Mouse (Mus musculus): ENCODE results near the gene Tmem206. TPM values are rescaled to one million over a fixed set of nuclear protein-coding genes. Genes with fewer than 3 reads are reported as not detected.

Tmem206 gene
- polyA plus RNA-seq, 1 experiment from 2014 or later = 54.0 TPM

GRCm38 (mm10) chr1:191356936-191357335 is 31.2 kb downstream of the Tmem206 start:
- no peaks in the 10 kb centered on the region for H3K9me3 ChIP-seq (ENCODE audit: control insufficient read depth, low read length)
- WGBS = 77% methylated on average over 1 of the region's 1 CpGs
- peaks cover 4% of the 10 kb centered on the region for H3K4me1 ChIP-seq (replicated peaks; ENCODE audit: control insufficient read depth, insufficient read depth, low read length)
- ATAC-seq = no peak
- peaks cover 13% of the 10 kb centered on the region for H3K36me3 ChIP-seq (ENCODE audit: control insufficient read depth, insufficient read depth)
- no peak overlapping the region for H3K27ac ChIP-seq (ENCODE audit: low read length)
- H3K4me3 ChIP-seq (replicated peaks; ENCODE audit: low read length) = no peak overlapping the region
- H3K9ac ChIP-seq (replicated peaks; ENCODE audit: low read depth, low read length) = no peak overlapping the region
- H3K27me3 ChIP-seq (replicated peaks; ENCODE audit: control insufficient read depth, insufficient read depth, low read length) = no peaks in the 10 kb centered on the region
- no peak overlapping the region for H3K4me2 ChIP-seq (ENCODE audit: low read length)

- no peak for ATAC-seq
- Histone ChIP-seq H3K27ac (ENCODE audit: low read length) (no peak overlapping the region), H3K27me3 (replicated peaks; ENCODE audit: control insufficient read depth, insufficient read depth, low read length) (no peaks in the 10 kb centered on the region), H3K4me3 (replicated peaks; ENCODE audit: low read length) (no peak overlapping the region), H3K36me3 (ENCODE audit: control insufficient read depth, insufficient read depth) (peaks cover 11% of the 10 kb centered on the region), H3K9me3 (ENCODE audit: control insufficient read depth, low read length) (no peaks in the 10 kb centered on the region), H3K4me2 (ENCODE audit: low read length) (no peak overlapping the region), H3K9ac (replicated peaks; ENCODE audit: low read depth, low read length) (no peak overlapping the region), H3K4me1 (replicated peaks; ENCODE audit: control insufficient read depth, insufficient read depth, low read length) (no peaks in the 10 kb centered on the region)
- WGBS = 89% methylated on average over 7 of the region's 7 CpGs
Observed at GRCm38 (mm10) chr1:191359478-191359877, 33.8 kb downstream of the Tmem206 start.

- peaks cover 7% of the 10 kb centered on the region; the same call in 1 of the 2 replicates for H3K36me3 ChIP-seq (ENCODE audit: control insufficient read depth, insufficient read depth)
- no peak overlapping the region for H3K9ac ChIP-seq (replicated peaks; ENCODE audit: low read depth, low read length)
- H3K4me2 ChIP-seq (ENCODE audit: low read length) = no peak overlapping the region
- H3K27me3 ChIP-seq (replicated peaks; ENCODE audit: control insufficient read depth, insufficient read depth, low read length) = no peaks in the 10 kb centered on the region
- 94% methylated on average over 6 of the region's 6 CpGs for WGBS
- no peak for ATAC-seq
- no peak overlapping the region for H3K4me3 ChIP-seq (replicated peaks; ENCODE audit: low read length)
- no peaks in the 10 kb centered on the region for H3K4me1 ChIP-seq (replicated peaks; ENCODE audit: control insufficient read depth, insufficient read depth, low read length)
- H3K27ac ChIP-seq (ENCODE audit: low read length) = no peak overlapping the region
- H3K9me3 ChIP-seq (ENCODE audit: control insufficient read depth, low read length) = no peaks in the 10 kb centered on the region
Observed at GRCm38 (mm10) chr1:191362412-191362811, 36.7 kb downstream of the Tmem206 start.

GRCm38 (mm10) chr1:191364477-191364876 is 38.8 kb downstream of the Tmem206 start:
- Histone ChIP-seq H3K4me3 (replicated peaks; ENCODE audit: low read length) (no peak overlapping the region), H3K4me2 (ENCODE audit: low read length) (no peak overlapping the region), H3K9ac (replicated peaks; ENCODE audit: low read depth, low read length) (no peak overlapping the region), H3K9me3 (ENCODE audit: control insufficient read depth, low read length) (no peaks in the 10 kb centered on the region), H3K36me3 (ENCODE audit: control insufficient read depth, insufficient read depth) (no peaks in the 10 kb centered on the region; the same call in 1 of the 2 replicates), H3K27ac (ENCODE audit: low read length) (no peak overlapping the region), H3K4me1 (replicated peaks; ENCODE audit: control insufficient read depth, insufficient read depth, low read length) (no peaks in the 10 kb centered on the region), H3K27me3 (replicated peaks; ENCODE audit: control insufficient read depth, insufficient read depth, low read length) (no peaks in the 10 kb centered on the region)
- no peak for ATAC-seq
- whole genome bisulfite sequencing = 72% methylated on average over 4 of the region's 4 CpGs

- ATAC-seq = no peak
- H3K4me1 ChIP-seq (replicated peaks; ENCODE audit: control insufficient read depth, insufficient read depth, low read length) = no peaks in the 10 kb centered on the region
- H3K4me3 ChIP-seq (replicated peaks; ENCODE audit: low read length) = no peak overlapping the region
- H3K9ac ChIP-seq (replicated peaks; ENCODE audit: low read depth, low read length) = no peak overlapping the region
- WGBS = 92% methylated on average over 4 of the region's 4 CpGs
- no peak overlapping the region for H3K27ac ChIP-seq (ENCODE audit: low read length)
- H3K4me2 ChIP-seq (ENCODE audit: low read length) = no peak overlapping the region
- no peaks in the 10 kb centered on the region for H3K9me3 ChIP-seq (ENCODE audit: control insufficient read depth, low read length)
- H3K27me3 ChIP-seq (replicated peaks; ENCODE audit: control insufficient read depth, insufficient read depth, low read length) = no peaks in the 10 kb centered on the region
- H3K36me3 ChIP-seq (ENCODE audit: control insufficient read depth, insufficient read depth) = no peaks in the 10 kb centered on the region
Observed at GRCm38 (mm10) chr1:191368193-191368592, 42.5 kb downstream of the Tmem206 start.

GRCm38 (mm10) chr1:191369140-191369539 is 43.4 kb downstream of the Tmem206 start:
- Histone ChIP-seq H3K27me3 (replicated peaks; ENCODE audit: control insufficient read depth, insufficient read depth, low read length) (no peaks in the 10 kb centered on the region), H3K27ac (ENCODE audit: low read length) (no peak overlapping the region), H3K9ac (replicated peaks; ENCODE audit: low read depth, low read length) (no peak overlapping the region), H3K4me3 (replicated peaks; ENCODE audit: low read length) (no peak overlapping the region), H3K9me3 (ENCODE audit: control insufficient read depth, low read length) (no peaks in the 10 kb centered on the region), H3K4me1 (replicated peaks; ENCODE audit: control insufficient read depth, insufficient read depth, low read length) (no peaks in the 10 kb centered on the region), H3K4me2 (ENCODE audit: low read length) (no peak overlapping the region), H3K36me3 (ENCODE audit: control insufficient read depth, insufficient read depth) (no peaks in the 10 kb centered on the region)
- no peak for ATAC-seq

- no peak overlapping the region for H3K4me3 ChIP-seq (replicated peaks; ENCODE audit: low read length)
- ATAC-seq = no peak
- H3K36me3 ChIP-seq (ENCODE audit: control insufficient read depth, insufficient read depth) = no peaks in the 10 kb centered on the region
- WGBS = 91% methylated on average over 10 of the region's 10 CpGs
- no peaks in the 10 kb centered on the region for H3K27me3 ChIP-seq (replicated peaks; ENCODE audit: control insufficient read depth, insufficient read depth, low read length)
- H3K4me2 ChIP-seq (ENCODE audit: low read length) = no peak overlapping the region
- H3K9ac ChIP-seq (replicated peaks; ENCODE audit: low read depth, low read length) = no peak overlapping the region
- no peaks in the 10 kb centered on the region for H3K9me3 ChIP-seq (ENCODE audit: control insufficient read depth, low read length)
- H3K27ac ChIP-seq (ENCODE audit: low read length) = no peak overlapping the region
- H3K4me1 ChIP-seq (replicated peaks; ENCODE audit: control insufficient read depth, insufficient read depth, low read length) = no peaks in the 10 kb centered on the region
Observed at GRCm38 (mm10) chr1:191374993-191375643, 49.4 kb downstream of the Tmem206 start.

- Histone ChIP-seq H3K27ac (ENCODE audit: low read length) (no peak overlapping the region), H3K27me3 (replicated peaks; ENCODE audit: control insufficient read depth, insufficient read depth, low read length) (no peaks in the 10 kb centered on the region), H3K9ac (replicated peaks; ENCODE audit: low read depth, low read length) (no peak overlapping the region), H3K4me3 (replicated peaks; ENCODE audit: low read length) (no peak overlapping the region), H3K36me3 (ENCODE audit: control insufficient read depth, insufficient read depth) (no peaks in the 10 kb centered on the region), H3K9me3 (ENCODE audit: control insufficient read depth, low read length) (no peaks in the 10 kb centered on the region), H3K4me1 (replicated peaks; ENCODE audit: control insufficient read depth, insufficient read depth, low read length) (no peaks in the 10 kb centered on the region), H3K4me2 (ENCODE audit: low read length) (no peak overlapping the region)
- WGBS = 92% methylated on average over 5 of the region's 5 CpGs
- no peak for ATAC-seq
Observed at GRCm38 (mm10) chr1:191375644-191375998, 49.9 kb downstream of the Tmem206 start.

GRCm38 (mm10) chr1:191378080-191378479 is 52.4 kb downstream of the Tmem206 start:
- H3K9me3 ChIP-seq (ENCODE audit: control insufficient read depth, low read length) = no peaks in the 10 kb centered on the region
- no peaks in the 10 kb centered on the region for H3K27me3 ChIP-seq (replicated peaks; ENCODE audit: control insufficient read depth, insufficient read depth, low read length)
- H3K36me3 ChIP-seq (ENCODE audit: control insufficient read depth, insufficient read depth) = no peaks in the 10 kb centered on the region
- H3K4me3 ChIP-seq (replicated peaks; ENCODE audit: low read length) = no peak overlapping the region
- no peak for ATAC-seq
- 95% methylated on average over 2 of the region's 2 CpGs for WGBS
- no peak overlapping the region for H3K9ac ChIP-seq (replicated peaks; ENCODE audit: low read depth, low read length)
- no peak overlapping the region for H3K4me2 ChIP-seq (ENCODE audit: low read length)
- H3K4me1 ChIP-seq (replicated peaks; ENCODE audit: control insufficient read depth, insufficient read depth, low read length) = peaks cover 4% of the 10 kb centered on the region
- no peak overlapping the region for H3K27ac ChIP-seq (ENCODE audit: low read length)

GRCm38 (mm10) chr1:191380843-191381242 is 55.1 kb downstream of the Tmem206 start:
- ATAC-seq = no peak
- no peak overlapping the region for H3K9ac ChIP-seq (replicated peaks; ENCODE audit: low read depth, low read length)
- no peak overlapping the region for H3K27ac ChIP-seq (ENCODE audit: low read length)
- no peaks in the 10 kb centered on the region for H3K27me3 ChIP-seq (replicated peaks; ENCODE audit: control insufficient read depth, insufficient read depth, low read length)
- H3K4me1 ChIP-seq (replicated peaks; ENCODE audit: control insufficient read depth, insufficient read depth, low read length) = peaks cover 4% of the 10 kb centered on the region
- no peak overlapping the region for H3K4me2 ChIP-seq (ENCODE audit: low read length)
- 91% methylated on average over 3 of the region's 3 CpGs for WGBS
- no peak overlapping the region for H3K4me3 ChIP-seq (replicated peaks; ENCODE audit: low read length)
- no peaks in the 10 kb centered on the region for H3K9me3 ChIP-seq (ENCODE audit: control insufficient read depth, low read length)
- H3K36me3 ChIP-seq (ENCODE audit: control insufficient read depth, insufficient read depth) = no peaks in the 10 kb centered on the region

Data from forebrain, embryonic 16.5 days (tissue).